Mouse (Mus musculus) small intestine, adult 2 months (tissue): ENCODE data around the gene Ppil6.

Experiments used
- CTCF ChIP-seq: fragments of 200-500 bp; IDR thresholded peaks from 2 replicates; pipeline ENCODE4 v1.5.1; 2012; ENCODE audit warnings: low read depth, mild to moderate bottlenecking, control low read depth, inconsistent platforms, low read length, moderate library complexity, mixed read lengths; ENCODE audit not compliant: insufficient replicate concordance, insufficient read length; ENCODE audit errors: extremely low read depth
- POLR2A ChIP-seq: fragments of 200-500 bp; IDR thresholded peaks from 2 replicates; pipeline ENCODE4 v1.6.1; 2012; ENCODE audit warnings: low read depth, mild to moderate bottlenecking, control low read depth, inconsistent platforms, low read length, moderate library complexity

- TF ChIP-seq POLR2A (no peak), CTCF (no peak)
These were observed 46.5 kb downstream of the Ppil6 start for GRCm38 (mm10) chr10:41536714-41537113.
